Mouse (Mus musculus) urinary bladder, adult 2 months (tissue): ENCODE data around the gene Lpar6. TPM values are rescaled to one million over a fixed set of nuclear protein-coding genes. Genes with fewer than 3 reads are reported as not detected.

ENCODE experiments used
- DNase-seq: peaks from one replicate; pipeline ENCODE4 v3.0.0; 2022; ENCODE audit warnings: low spot score
- polyA plus RNA-seq: library from polyadenylated mRNA; depleted of rRNA; stranded (reverse); fragments of >200 nt; gene quantifications from 2 replicates; pipeline ENCODE4 v1.2.3, GENCODE M21; 2012; rRNA removed

Lpar6 gene
- polyA plus RNA-seq, 1 experiment = 13.2 TPM

- DNase-seq = no peak
Observed at GRCm38 (mm10) chr14:73255426-73255970, 17.8 kb downstream of the Lpar6 start.

- no peak for DNase-seq
Observed at GRCm38 (mm10) chr14:73257348-73257747, 19.7 kb downstream of the Lpar6 start.

GRCm38 (mm10) chr14:73258181-73258580, 20.5 kb downstream of the Lpar6 start:
- DNase-seq = no peak

GRCm38 (mm10) chr14:73262210-73262609, 24.5 kb downstream of the Lpar6 start:
- no peak for DNase-seq

- no peak for DNase-seq
Observed at GRCm38 (mm10) chr14:73266166-73266565, 28.5 kb downstream of the Lpar6 start.

- DNase-seq = no peak
Observed at GRCm38 (mm10) chr14:73271807-73272206, 34.1 kb downstream of the Lpar6 start.

- DNase-seq = no peak
Observed at GRCm38 (mm10) chr14:73279096-73279495, 41.4 kb downstream of the Lpar6 start.

- no peak for DNase-seq
Observed at GRCm38 (mm10) chr14:73280996-73281395, 43.3 kb downstream of the Lpar6 start.

- no peak for DNase-seq
Observed at GRCm38 (mm10) chr14:73289915-73290314, 52.2 kb downstream of the Lpar6 start.

- DNase-seq = no peak
Observed at GRCm38 (mm10) chr14:73292434-73292833, 54.7 kb downstream of the Lpar6 start.

Other genes with a start within 250 kb of the Lpar6 start
- 1.7 and 2.2 TPM in 2 replicates for gene Cysltr2, start 188.8 kb upstream of the Lpar6 start, polyA plus RNA-seq
- 41.3 and 47.1 TPM in 2 replicates for gene Rcbtb2, start 114.9 kb upstream of the Lpar6 start, polyA plus RNA-seq
- gene Rb1, start 87.9 kb downstream of the Lpar6 start, polyA plus RNA-seq = 12.8 and 13.7 TPM in 2 replicates
- 1,620 and 1,700 TPM in 2 replicates for gene Itm2b, start 147.4 kb downstream of the Lpar6 start, polyA plus RNA-seq